In genomic region chr2:18959558-18959957, GRCm38 (mm10) we compare ENCODE assay signal across 19 mouse cellular contexts. TPM values are rescaled to one million over a fixed set of nuclear protein-coding genes. Genes with fewer than 3 reads are reported as not detected.
DNase-seq lines count a peak whose midpoint lies in the region; ATAC-seq and TF ChIP-seq lines count a peak whose summit lies in the region.
"Had no signal": no experiment of that assay in that cellular context is flagged by ENCODE, and none has a peak within 500 bp of the region (broad histone marks: within the 10 kb centered on the region; RNA-seq: fewer than 3 reads in every experiment).

No protein-coding gene starts in this region.

- ATAC-seq in megakaryocyte, adult 5-6 weeks (ENCODE audit: poor library complexity, severe bottlenecking) = no peak
- ATAC-seq in G1E (ENCODE audit: extremely low read depth, insufficient number of reproducible peaks, low FRiP score, poor library complexity, severe bottlenecking) = no peak
- ATAC-seq: forebrain, embryonic 16.5 days had no signal

- H3K27ac ChIP-seq in macrophage = peak overlapping the region; percentile 31; the same call in 1 of the 2 replicates
- H3K27ac ChIP-seq: embryonic facial prominence, embryonic 13.5 days; forebrain, embryonic 12.5 days; hindbrain, embryonic 10.5 days; hindbrain, embryonic 14.5 days had no signal

- WGBS in macrophage (ENCODE audit: missing documents) = 90% methylated on average over 4 of the region's 5 CpGs

- H3K9me3 ChIP-seq in megakaryocyte, embryonic 14.5 days = no peaks in the 10 kb centered on the region
- H3K9me3 ChIP-seq in G1E (replicated peaks) = no peaks in the 10 kb centered on the region
- H3K9me3 ChIP-seq: embryonic facial prominence, embryonic 13.5 days; forebrain, embryonic 12.5 days; heart, embryonic 12.5 days; hindbrain, embryonic 10.5 days had no signal

- peak overlapping the region; percentile 57 for H3K4me3 ChIP-seq in megakaryocyte, embryonic 14.5 days (replicated peaks)
- H3K4me3 ChIP-seq in G1E (ENCODE audit: low read depth, low read length) = peak overlapping the region; percentile 13; the same call in 1 of the 2 replicates
- H3K4me3 ChIP-seq in macrophage (ENCODE audit: inconsistent target) = no peak overlapping the region
- H3K4me3 ChIP-seq: embryonic facial prominence, embryonic 13.5 days; forebrain, embryonic 12.5 days; heart, embryonic 12.5 days; hindbrain, embryonic 10.5 days had no signal

- H3K79me2 ChIP-seq in macrophage (ENCODE audit: inconsistent target) = peaks cover 100% of the 10 kb centered on the region

- peaks cover 98% of the 10 kb centered on the region for H3K4me1 ChIP-seq in megakaryocyte, embryonic 14.5 days
- H3K4me1 ChIP-seq in G1E (ENCODE audit: insufficient read depth, low read depth, low read length) = peaks cover 97% of the 10 kb centered on the region

- DNase-seq in CD4-positive, CD25-positive, alpha-beta regulatory T cell, adult 2 months (ENCODE audit: low read depth, low spot score) = peak; percentile 52
- DNase-seq in G1E (ENCODE audit: low spot score) (no peak), adipocyte (ENCODE audit: low spot score) (no peak)
- DNase-seq in T-cell, adult 2 months (ENCODE audit: low spot score) = no peak
- DNase-seq: adrenal gland, postnatal 14 days; cerebellum, adult 11-12 months; cerebellum, adult 9-10 months; cerebellum, postnatal 25 days; gastrocnemius, postnatal 14 days had no signal

- H3K27me3 ChIP-seq in megakaryocyte, embryonic 14.5 days (replicated peaks) = no peaks in the 10 kb centered on the region
- no peaks in the 10 kb centered on the region for H3K27me3 ChIP-seq in G1E (ENCODE audit: insufficient read depth, low read length)
- H3K27me3 ChIP-seq: embryonic facial prominence, embryonic 13.5 days; forebrain, embryonic 12.5 days; heart, embryonic 12.5 days had no signal

- peaks cover 30% of the 10 kb centered on the region for H3K36me3 ChIP-seq in megakaryocyte, embryonic 14.5 days (replicated peaks; ENCODE audit: low read length)
- H3K36me3 ChIP-seq in G1E (replicated peaks) = peaks cover 45% of the 10 kb centered on the region
- no peaks in the 10 kb centered on the region for H3K36me3 ChIP-seq in macrophage (ENCODE audit: inconsistent target)
- H3K36me3 ChIP-seq: embryonic facial prominence, embryonic 13.5 days; forebrain, embryonic 12.5 days; heart, embryonic 12.5 days; hindbrain, embryonic 10.5 days had no signal

- no peak for TF ChIP-seq CTCF in G1E (IDR thresholded peaks at IDR 0.05; ENCODE audit: low read depth, low read length)

RNA-seq across cellular contexts. Expression of gene Pip4k2a, which starts 38.4 kb away (rescaled TPM):
- polyA plus RNA-seq in megakaryocyte, embryonic 14.5 days (2012; ENCODE audit: insufficient read depth, low replicate concordance) = 1.6 and 39.5 TPM in 2 replicates
- total RNA-seq in megakaryocyte, adult 5-6 weeks (2015) = 121 and 123 TPM in 2 replicates
- 63.0 and 64.8 TPM in 2 replicates for total RNA-seq in megakaryocyte, adult 5-6 weeks (2017)
- total RNA-seq in G1E (2014; fragmentation: Nextera tagmentation) (102 and 173 TPM in 2 replicates), G1E (2017) (56.5 and 72.3 TPM in 2 replicates)
- polyA plus RNA-seq in G1E (2012) (21.1 and 33.9 TPM in 2 replicates), macrophage (2018) (78.0 to 163 TPM (median 96.3 TPM) in 3 replicates)
- total RNA-seq in macrophage (2018; cell fraction: chromatin; rRNA removed) = 10 to 100 TPM; 27.1 to 84.6 (median 64.4) TPM
- total RNA-seq in macrophage (2018; cell fraction: cytosol; rRNA removed) = 100 to 1,000 TPM in 11 of 26 experiments, 10 to 100 TPM in 15; 63.7 to 127 (median 98.6) TPM
- 100 to 1,000 TPM in 1 of 26 experiments, 10 to 100 TPM in 25; 28.8 to 104 (median 69.2) TPM for total RNA-seq in macrophage (2018; cell fraction: nucleus; rRNA removed)

RNA-seq across cellular contexts. Expression of gene 4930426L09Rik, which starts 38.6 kb away (rescaled TPM):
- polyA plus RNA-seq in megakaryocyte, embryonic 14.5 days (2012; ENCODE audit: insufficient read depth, low replicate concordance) = 0.43 TPM in 1 of 2 replicates, not detected in the other
- 2.1 and 3.0 TPM in 2 replicates for total RNA-seq in megakaryocyte, adult 5-6 weeks (2015)
- total RNA-seq in megakaryocyte, adult 5-6 weeks (2017) = 0.53 and 0.59 TPM in 2 replicates
- total RNA-seq in G1E (2014; fragmentation: Nextera tagmentation) = 8.7 and 13.8 TPM in 2 replicates
- total RNA-seq in G1E (2017) = 1.6 and 2.0 TPM in 2 replicates
- 0.23 and 0.36 TPM in 2 replicates for polyA plus RNA-seq in G1E (2012)
- 1 to 10 TPM in 17 of 26 experiments, under 1 TPM in 3, not detected in 6; 0.61 to 4.6 (median 1.7) TPM for total RNA-seq in macrophage (2018; cell fraction: chromatin; rRNA removed)
- 1 to 10 TPM in 8 of 26 experiments, under 1 TPM in 18; 0.22 to 2.3 (median 0.60) TPM for total RNA-seq in macrophage (2018; cell fraction: cytosol; rRNA removed)
- total RNA-seq in macrophage (2018; cell fraction: nucleus; rRNA removed) = 1 to 10 TPM in 17 of 26 experiments, under 1 TPM in 7, not detected in 2; 0.49 to 9.2 (median 2.4) TPM
- polyA plus RNA-seq in macrophage (2018) = 0.52 to 0.92 TPM (median 0.66 TPM) in 3 replicates
- total RNA-seq: gastrocnemius, adult 18-20 months had no signal
